Mouse (Mus musculus) erythroblast, embryonic 14.5 days (primary cell): ENCODE results near the gene Dnaaf3.

Experiments
- GATA1 ChIP-seq: IDR thresholded peaks from 2 replicates; pipeline ENCODE4 v1.6.1; 2012; ENCODE audit warnings: low read length, inconsistent platforms, mixed read lengths
- TAL1 ChIP-seq: IDR thresholded peaks from 3 replicates; pipeline ENCODE4 v1.6.1; 2012; ENCODE audit warnings: low read length, inconsistent platforms, mixed read lengths

GRCm38 (mm10) chr7:4493991-4494390 lies 38.3 kb downstream of the Dnaaf3 start:
- TF ChIP-seq GATA1: no peak
- TF ChIP-seq TAL1: no peak
